In genomic region chr12:108003483-108003882, GRCm38 (mm10) we compare ENCODE assay signal across 8 mouse cellular contexts. TPM values are rescaled to one million over a fixed set of nuclear protein-coding genes. Genes with fewer than 3 reads are reported as not detected.
DNase-seq lines count a peak whose midpoint lies in the region; ATAC-seq and TF ChIP-seq lines count a peak whose summit lies in the region.

Gene Bcl11b, minus strand, starts transcription at chr12:108003602.

- H3K4me2 ChIP-seq in lung, embryonic 14.5 days, result peak within 1 kb of the TSS; percentile 95
- H3K4me2 ChIP-seq in embryonic facial prominence, embryonic 15.5 days (replicated peaks), result peak within 1 kb of the TSS; percentile 92
- H3K4me2 ChIP-seq in intestine, embryonic 16.5 days (ENCODE audit: low read depth, low read length), result peak within 1 kb of the TSS; percentile 89
- H3K4me2 ChIP-seq in midbrain, embryonic 14.5 days (ENCODE audit: low read length), result peak within 1 kb of the TSS; percentile 91

- H3K4me3 ChIP-seq in lung, embryonic 14.5 days (ENCODE audit: low read depth, low read length), result peak within 1 kb of the TSS; percentile 75
- H3K4me3 ChIP-seq in embryonic facial prominence, embryonic 15.5 days (replicated peaks), result peak within 1 kb of the TSS; percentile 84
- peak within 1 kb of the TSS; percentile 89 for H3K4me3 ChIP-seq in intestine, embryonic 16.5 days (ENCODE audit: low read length)
- H3K4me3 ChIP-seq in midbrain, embryonic 14.5 days (replicated peaks; ENCODE audit: low read depth, low read length), result peak within 1 kb of the TSS; percentile 89

- ATAC-seq in lung, embryonic 14.5 days (ENCODE audit: insufficient read depth), result no peak
- ATAC-seq in embryonic facial prominence, embryonic 15.5 days (ENCODE audit: insufficient number of reproducible peaks, low FRiP score, low TSS enrichment, low read depth), result no peak
- no peak for ATAC-seq in intestine, embryonic 16.5 days
- no peak for ATAC-seq in midbrain, embryonic 14.5 days (ENCODE audit: low FRiP score, low TSS enrichment)
- no peak for ATAC-seq in megakaryocyte-erythroid progenitor cell, adult 5-6 weeks (replicated peaks; ENCODE audit: low FRiP score, low TSS enrichment, poor library complexity, severe bottlenecking)

- under 1% methylated on average over 19 of the region's 19 CpGs for WGBS in lung, embryonic 14.5 days
- WGBS in embryonic facial prominence, embryonic 15.5 days, result under 1% methylated on average over 19 of the region's 19 CpGs
- 0% methylated on average over 19 of the region's 19 CpGs for WGBS in intestine, embryonic 16.5 days
- WGBS in midbrain, embryonic 14.5 days, result 1% methylated on average over 19 of the region's 19 CpGs

- no peaks in the 10 kb centered on the region for H3K9me3 ChIP-seq in lung, embryonic 14.5 days (ENCODE audit: low read depth, low read length)
- H3K9me3 ChIP-seq in embryonic facial prominence, embryonic 15.5 days (replicated peaks), result no peaks in the 10 kb centered on the region
- no peaks in the 10 kb centered on the region for H3K9me3 ChIP-seq in intestine, embryonic 16.5 days (ENCODE audit: control insufficient read depth, low read length)
- H3K9me3 ChIP-seq in midbrain, embryonic 14.5 days (ENCODE audit: control insufficient read depth, low read length), result no peaks in the 10 kb centered on the region

- peak; percentile 38 for DNase-seq in lung, embryonic 14.5 days
- DNase-seq in lung, postnatal 14 days, result no peak
- no peak for DNase-seq in midbrain, embryonic 14.5 days
- DNase-seq in adrenal gland, postnatal 10 days, result no peak
- DNase-seq in adrenal gland, postnatal 36 days, result no peak

- TF ChIP-seq CTCF in lung, embryonic 14.5 days (IDR thresholded peaks at IDR 0.05; ENCODE audit: low read depth), result no peak

- peak within 1 kb of the TSS; percentile 90 for H3K27ac ChIP-seq in lung, embryonic 14.5 days (ENCODE audit: low read depth)
- peak within 1 kb of the TSS; percentile 99 for H3K27ac ChIP-seq in embryonic facial prominence, embryonic 15.5 days (replicated peaks)
- peak within 1 kb of the TSS; percentile 99 for H3K27ac ChIP-seq in intestine, embryonic 16.5 days (ENCODE audit: low read length)
- peak within 1 kb of the TSS; percentile 98 for H3K27ac ChIP-seq in midbrain, embryonic 14.5 days (replicated peaks; ENCODE audit: low read depth, low read length)

- no peaks in the 10 kb centered on the region for H3K36me3 ChIP-seq in lung, embryonic 14.5 days (ENCODE audit: insufficient read depth)
- no peaks in the 10 kb centered on the region for H3K36me3 ChIP-seq in embryonic facial prominence, embryonic 15.5 days
- H3K36me3 ChIP-seq in intestine, embryonic 16.5 days (ENCODE audit: control insufficient read depth, insufficient read depth, low read length), result no peaks in the 10 kb centered on the region
- no peaks in the 10 kb centered on the region for H3K36me3 ChIP-seq in midbrain, embryonic 14.5 days (ENCODE audit: control insufficient read depth, insufficient read depth, low read length)

- H3K4me1 ChIP-seq in lung, embryonic 14.5 days (ENCODE audit: insufficient read depth), result peaks cover 3% of the 10 kb centered on the region; the same call in 1 of the 2 replicates
- peaks cover 47% of the 10 kb centered on the region for H3K4me1 ChIP-seq in embryonic facial prominence, embryonic 15.5 days
- H3K4me1 ChIP-seq in intestine, embryonic 16.5 days (ENCODE audit: control insufficient read depth, insufficient read depth, low read length), result peaks cover 29% of the 10 kb centered on the region
- H3K4me1 ChIP-seq in midbrain, embryonic 14.5 days (ENCODE audit: control insufficient read depth, insufficient read depth, low read length), result peaks cover 25% of the 10 kb centered on the region

- peak within 1 kb of the TSS; percentile 71 for H3K9ac ChIP-seq in lung, embryonic 14.5 days
- H3K9ac ChIP-seq in embryonic facial prominence, embryonic 15.5 days, result peak within 1 kb of the TSS; percentile 93
- peak within 1 kb of the TSS; percentile 93 for H3K9ac ChIP-seq in intestine, embryonic 16.5 days (ENCODE audit: low read depth, low read length)
- peak within 1 kb of the TSS; percentile 94 for H3K9ac ChIP-seq in midbrain, embryonic 14.5 days (replicated peaks; ENCODE audit: low read length)

- H3K27me3 ChIP-seq in lung, embryonic 14.5 days (ENCODE audit: insufficient read depth, low read length), result peaks cover 59% of the 10 kb centered on the region
- H3K27me3 ChIP-seq in embryonic facial prominence, embryonic 15.5 days, result no peaks in the 10 kb centered on the region
- H3K27me3 ChIP-seq in intestine, embryonic 16.5 days (replicated peaks; ENCODE audit: control insufficient read depth, insufficient read depth, low read length), result peaks cover 12% of the 10 kb centered on the region; the same call in 1 of the 2 replicates
- H3K27me3 ChIP-seq in midbrain, embryonic 14.5 days (ENCODE audit: control insufficient read depth, insufficient read depth, low read length), result peaks cover 12% of the 10 kb centered on the region; the same call in 1 of the 2 replicates

RNA-seq across cellular contexts. Expression of gene Bcl11b, which starts in this region (rescaled TPM):
- 4.0 and 4.4 TPM in 2 replicates for polyA plus RNA-seq in lung, embryonic 14.5 days (2014; fragmentation: Nextera tagmentation; extraction: Ambion mirVana)
- 27.0 and 28.8 TPM in 2 replicates for polyA plus RNA-seq in embryonic facial prominence, embryonic 15.5 days (2015; fragmentation: Nextera tagmentation; extraction: Ambion mirVana)
- 3.4 and 5.5 TPM in 2 replicates for polyA plus RNA-seq in intestine, embryonic 16.5 days (2015; fragmentation: Nextera tagmentation; extraction: Ambion mirVana)
- polyA plus RNA-seq in midbrain, embryonic 14.5 days (2014; fragmentation: Nextera tagmentation; extraction: Ambion mirVana), result 38.4 and 43.3 TPM in 2 replicates
- 0.59 and 0.62 TPM in 2 replicates for total RNA-seq in megakaryocyte-erythroid progenitor cell, adult 5-6 weeks (2014; fragmentation: Nextera tagmentation)
- 0.19 and 2.0 TPM in 2 replicates for total RNA-seq in megakaryocyte-erythroid progenitor cell, adult 5-6 weeks (2017)
- 1 to 10 TPM; 1.7 to 1.9 TPM for total RNA-seq in adrenal gland, postnatal 10 days (2021)
- total RNA-seq in adrenal gland, postnatal 36 days (2021), result under 1 TPM; 0.07 to 0.50 TPM
